Mouse (Mus musculus): ENCODE measurements around the gene Zfp64. TPM values are rescaled to one million over a fixed set of nuclear protein-coding genes. Genes with fewer than 3 reads are reported as not detected.

The Zfp64 gene
- polyA plus RNA-seq, 1 experiment from 2014 or later: 39.4 TPM

DNA sequence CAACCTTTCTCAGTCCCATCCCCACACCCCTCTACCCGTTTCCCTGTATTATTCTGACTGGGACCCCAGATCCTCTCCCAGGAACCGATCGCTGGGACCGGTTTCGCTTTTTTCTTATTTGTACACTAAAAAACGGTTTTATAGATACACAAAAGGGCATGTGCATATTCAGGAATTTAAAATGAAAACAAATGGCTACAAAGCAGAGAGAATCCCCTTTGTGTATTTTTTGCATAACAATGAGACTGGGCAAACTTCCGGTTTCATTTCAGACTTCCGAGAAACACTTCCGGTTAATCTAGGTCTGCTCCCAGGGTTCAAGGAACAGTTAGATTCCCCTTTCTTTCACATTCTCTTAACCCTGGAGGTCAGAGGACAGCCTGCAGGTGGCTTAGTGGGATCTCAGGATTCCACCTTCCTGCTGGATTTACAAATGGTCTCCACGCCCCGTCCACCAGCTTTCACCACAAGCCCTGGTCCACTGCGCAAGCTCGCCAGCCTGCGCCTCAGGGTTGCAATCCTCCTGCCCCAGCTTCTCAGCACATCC lies 4.0 kb upstream of the Zfp64 start:
- no peak for ATAC-seq (ENCODE audit: low FRiP score)
- WGBS: 81% methylated on average over 14 of the region's 14 CpGs

DNA sequence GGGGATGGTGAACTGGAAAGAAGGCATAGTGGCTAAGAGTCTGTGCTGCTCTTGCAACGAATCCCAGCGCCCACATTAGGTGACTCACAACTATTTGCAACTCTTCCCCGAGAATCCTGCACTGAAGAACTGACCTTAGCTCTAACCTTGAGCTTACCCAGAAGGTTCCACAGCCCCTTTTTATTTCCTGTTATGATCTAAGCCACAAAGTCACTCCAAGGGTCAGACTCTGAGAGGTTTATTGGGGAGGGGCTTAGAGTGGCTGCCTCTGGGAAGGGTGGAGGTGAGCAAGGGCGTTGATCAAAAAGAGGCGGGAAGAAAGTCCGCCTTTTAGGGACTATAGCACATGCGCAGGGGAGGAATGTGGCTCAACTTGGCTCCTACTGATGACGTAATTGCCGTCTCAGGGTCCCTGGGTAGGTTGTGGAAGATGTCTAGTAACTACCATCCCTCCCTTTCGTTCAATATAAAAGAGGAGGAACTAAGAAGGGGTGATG lies 511 bp upstream of the Zfp64 start:
- no peak overlapping the region for H3K27ac ChIP-seq (ENCODE audit: low read depth, low read length)
- peak; percentile 82 for DNase-seq (ENCODE audit: low spot score, missing footprints)
- H3K4me2 ChIP-seq: peak overlapping the region; percentile 95
- H3K9me3 ChIP-seq (ENCODE audit: control insufficient read depth, low read length): no peaks in the 10 kb centered on the region
- peak overlapping the region; percentile 93 for H3K9ac ChIP-seq (ENCODE audit: low read length)
- peak overlapping the region; percentile 88 for H3K4me3 ChIP-seq (ENCODE audit: low read depth, low read length)
- H3K4me1 ChIP-seq (ENCODE audit: control insufficient read depth, insufficient read depth, low read length): peaks cover 8% of the 10 kb centered on the region
- ATAC-seq (ENCODE audit: low FRiP score): 0 out of 2 replicates have a peak, but pooled peaks have one; percentile 17
- H3K27me3 ChIP-seq (ENCODE audit: control insufficient read depth, insufficient read depth, low read length): no peaks in the 10 kb centered on the region
- H3K36me3 ChIP-seq (ENCODE audit: control insufficient read depth, insufficient read depth, low read length): 0 out of 2 replicates have a peak, but pooled peaks cover 3% of the 10 kb centered on the region
- WGBS: 54% methylated on average over 10 of the region's 10 CpGs

More for the DNA sequence above, 4.0 kb upstream of the Zfp64 start:
- H3K27me3 ChIP-seq (ENCODE audit: control insufficient read depth, insufficient read depth, low read length): no peaks in the 10 kb centered on the region
- no peak overlapping the region for H3K27ac ChIP-seq (ENCODE audit: low read depth, low read length)
- H3K36me3 ChIP-seq (ENCODE audit: control insufficient read depth, insufficient read depth, low read length): no peaks in the 10 kb centered on the region
- peaks cover 2% of the 10 kb centered on the region; the same call in 1 of the 2 replicates for H3K9me3 ChIP-seq (ENCODE audit: control insufficient read depth, low read length)
- DNase-seq (ENCODE audit: low spot score, missing footprints): no peak
- H3K4me2 ChIP-seq: no peak overlapping the region
- no peak overlapping the region for H3K9ac ChIP-seq (ENCODE audit: low read length)
- peaks cover 2% of the 10 kb centered on the region for H3K4me1 ChIP-seq (ENCODE audit: control insufficient read depth, insufficient read depth, low read length)
- no peak overlapping the region for H3K4me3 ChIP-seq (ENCODE audit: low read depth, low read length)

DNA sequence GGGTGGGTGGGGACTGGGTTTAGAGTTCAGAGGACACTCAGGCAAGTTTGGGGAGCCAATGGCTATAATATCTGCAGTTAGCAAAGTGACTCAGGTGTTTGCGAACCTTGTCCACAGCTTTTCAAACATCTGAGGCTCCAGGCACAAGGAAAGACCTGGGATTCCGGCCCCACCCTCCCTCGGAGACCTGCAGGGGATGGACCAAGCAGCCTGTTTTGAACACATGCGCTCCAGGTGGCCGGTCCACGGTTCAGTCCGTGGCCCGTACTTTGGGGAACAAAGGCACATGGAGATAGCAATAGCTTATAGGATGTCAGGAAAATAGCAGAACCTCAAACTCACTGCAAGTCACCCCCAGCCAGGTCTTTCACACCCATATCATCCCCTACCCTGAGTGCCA lies 1.0 kb downstream of the Zfp64 start:
- no peaks in the 10 kb centered on the region for H3K27me3 ChIP-seq (ENCODE audit: control insufficient read depth, insufficient read depth, low read length)
- H3K9me3 ChIP-seq (ENCODE audit: control insufficient read depth, low read length): no peaks in the 10 kb centered on the region
- peak overlapping the region; percentile 95 for H3K4me2 ChIP-seq
- H3K4me3 ChIP-seq (ENCODE audit: low read depth, low read length): peak overlapping the region; percentile 88
- 9% methylated on average over 8 of the region's 8 CpGs for WGBS
- no peak overlapping the region for H3K27ac ChIP-seq (ENCODE audit: low read depth, low read length)
- peaks cover 8% of the 10 kb centered on the region for H3K4me1 ChIP-seq (ENCODE audit: control insufficient read depth, insufficient read depth, low read length)
- peaks cover 11% of the 10 kb centered on the region for H3K36me3 ChIP-seq (ENCODE audit: control insufficient read depth, insufficient read depth, low read length)
- ATAC-seq (ENCODE audit: low FRiP score): peak; percentile 1; the same call in 1 of the 2 replicates
- H3K9ac ChIP-seq (ENCODE audit: low read length): peak overlapping the region; percentile 93
- no peak for DNase-seq (ENCODE audit: low spot score, missing footprints)

DNA sequence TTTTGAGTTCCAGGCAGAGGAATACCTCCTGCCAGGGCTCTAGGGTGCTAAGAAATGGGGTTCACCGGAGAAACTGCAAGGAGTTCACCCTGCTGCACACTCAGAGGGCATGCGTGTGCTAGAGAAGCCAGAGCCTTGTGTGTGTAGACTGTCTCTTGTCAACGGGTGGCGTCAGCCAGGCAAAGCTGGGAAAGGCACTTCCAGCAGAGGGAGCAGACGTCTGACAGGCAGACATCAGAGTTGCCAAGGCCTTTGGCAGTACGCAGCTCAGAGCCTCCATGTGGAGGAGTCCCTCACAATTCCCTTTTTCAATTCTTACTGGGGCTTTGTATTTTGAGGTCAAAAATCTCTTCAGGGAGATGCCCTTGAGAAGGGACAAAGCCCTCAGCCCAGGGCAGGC lies 6.9 kb downstream of the Zfp64 start:
- no peak overlapping the region for H3K27ac ChIP-seq (ENCODE audit: low read depth, low read length)
- DNase-seq (ENCODE audit: low spot score, missing footprints) (no peak), ATAC-seq (ENCODE audit: low FRiP score) (no peak)
- H3K36me3 ChIP-seq (ENCODE audit: control insufficient read depth, insufficient read depth, low read length): peaks cover 36% of the 10 kb centered on the region
- no peaks in the 10 kb centered on the region for H3K9me3 ChIP-seq (ENCODE audit: control insufficient read depth, low read length)
- WGBS: 88% methylated on average over 6 of the region's 6 CpGs
- H3K27me3 ChIP-seq (ENCODE audit: control insufficient read depth, insufficient read depth, low read length): no peaks in the 10 kb centered on the region
- no peaks in the 10 kb centered on the region for H3K4me1 ChIP-seq (ENCODE audit: control insufficient read depth, insufficient read depth, low read length)
- H3K9ac ChIP-seq (ENCODE audit: low read length): no peak overlapping the region
- H3K4me3 ChIP-seq (ENCODE audit: low read depth, low read length): no peak overlapping the region
- H3K4me2 ChIP-seq: no peak overlapping the region

DNA sequence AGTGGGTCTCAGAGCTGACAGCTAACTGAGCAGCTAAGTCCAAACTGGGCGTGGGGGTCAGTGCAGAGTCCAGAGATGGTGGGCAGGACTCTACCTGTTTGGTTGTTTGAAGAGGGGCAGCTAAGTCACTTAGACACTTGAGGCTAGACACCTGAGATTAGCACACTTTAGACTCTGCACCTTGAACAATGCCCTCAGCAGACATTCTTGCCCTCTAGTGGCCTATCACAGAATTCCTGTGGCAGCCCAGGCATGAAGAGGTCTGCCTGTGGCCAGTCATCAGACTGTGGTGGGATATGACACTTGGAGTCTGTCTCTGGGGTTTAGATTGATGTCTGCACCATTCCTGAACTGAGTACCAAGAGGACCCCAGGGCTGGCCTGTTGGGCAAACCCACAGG lies 7.7 kb downstream of the Zfp64 start:
- no peak overlapping the region for H3K4me2 ChIP-seq
- DNase-seq (ENCODE audit: low spot score, missing footprints): no peak
- no peak for ATAC-seq (ENCODE audit: low FRiP score)
- no peak overlapping the region for H3K4me3 ChIP-seq (ENCODE audit: low read depth, low read length)
- no peaks in the 10 kb centered on the region for H3K4me1 ChIP-seq (ENCODE audit: control insufficient read depth, insufficient read depth, low read length)
- no peaks in the 10 kb centered on the region for H3K27me3 ChIP-seq (ENCODE audit: control insufficient read depth, insufficient read depth, low read length)
- no peaks in the 10 kb centered on the region for H3K9me3 ChIP-seq (ENCODE audit: control insufficient read depth, low read length)
- no peak overlapping the region for H3K9ac ChIP-seq (ENCODE audit: low read length)
- no peak overlapping the region for H3K27ac ChIP-seq (ENCODE audit: low read depth, low read length)
- H3K36me3 ChIP-seq (ENCODE audit: control insufficient read depth, insufficient read depth, low read length): peaks cover 36% of the 10 kb centered on the region
- WGBS: 94% methylated on average over 1 of the region's 1 CpGs

DNA sequence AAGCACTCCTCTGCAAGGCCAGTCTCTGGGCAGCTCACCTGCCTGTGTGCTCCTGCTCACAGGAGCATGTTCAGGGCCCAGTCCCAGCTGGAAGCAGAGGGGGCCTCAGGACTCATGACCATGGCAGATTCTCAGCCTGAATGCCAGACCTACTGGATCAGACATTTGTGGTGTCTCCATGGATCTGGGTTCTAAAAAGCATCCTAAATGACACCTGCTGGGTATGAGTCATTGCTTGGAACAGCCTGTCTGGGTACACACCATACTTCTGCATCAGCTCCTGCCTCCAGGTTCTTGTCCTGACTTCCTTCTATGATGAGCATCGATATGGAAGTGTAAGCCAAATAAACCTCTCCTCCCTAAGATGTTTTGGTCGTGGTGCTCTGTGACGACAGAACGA lies 11.4 kb downstream of the Zfp64 start:
- H3K36me3 ChIP-seq (ENCODE audit: control insufficient read depth, insufficient read depth, low read length): peaks cover 27% of the 10 kb centered on the region
- no peak for ATAC-seq (ENCODE audit: low FRiP score)
- peak; percentile 47 for DNase-seq (ENCODE audit: low spot score, missing footprints)
- WGBS: 97% methylated on average over 4 of the region's 4 CpGs
- no peaks in the 10 kb centered on the region for H3K4me1 ChIP-seq (ENCODE audit: control insufficient read depth, insufficient read depth, low read length)
- no peak overlapping the region for H3K9ac ChIP-seq (ENCODE audit: low read length)
- no peaks in the 10 kb centered on the region for H3K9me3 ChIP-seq (ENCODE audit: control insufficient read depth, low read length)
- H3K4me3 ChIP-seq (ENCODE audit: low read depth, low read length): no peak overlapping the region
- H3K27me3 ChIP-seq (ENCODE audit: control insufficient read depth, insufficient read depth, low read length): no peaks in the 10 kb centered on the region
- no peak overlapping the region for H3K27ac ChIP-seq (ENCODE audit: low read depth, low read length)
- no peak overlapping the region for H3K4me2 ChIP-seq

DNA sequence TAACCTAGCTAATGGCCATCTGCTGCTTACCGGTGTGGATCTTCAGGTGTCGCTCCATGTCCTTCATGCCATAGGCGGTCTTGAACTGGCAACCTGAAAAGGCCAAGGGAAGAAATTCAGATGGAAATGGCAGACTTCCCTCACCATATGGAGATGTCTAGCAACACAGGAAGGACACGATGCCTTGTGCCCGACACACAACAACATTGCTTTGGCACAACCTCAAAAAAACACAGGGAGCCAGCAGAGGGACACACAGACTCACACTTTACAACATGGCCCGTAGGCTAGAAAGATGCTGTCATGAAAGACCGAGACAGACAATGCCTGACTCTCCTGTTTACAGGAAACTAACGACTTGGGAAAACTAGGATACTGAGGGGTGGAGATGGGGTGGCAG lies 15.4 kb downstream of the Zfp64 start:
- no peak for DNase-seq (ENCODE audit: low spot score, missing footprints)
- Histone ChIP-seq H3K4me1 (ENCODE audit: control insufficient read depth, insufficient read depth, low read length) (no peaks in the 10 kb centered on the region), H3K27me3 (ENCODE audit: control insufficient read depth, insufficient read depth, low read length) (no peaks in the 10 kb centered on the region), H3K36me3 (ENCODE audit: control insufficient read depth, insufficient read depth, low read length) (peaks cover 11% of the 10 kb centered on the region; the same call in 1 of the 2 replicates), H3K27ac (ENCODE audit: low read depth, low read length) (no peak overlapping the region), H3K9me3 (ENCODE audit: control insufficient read depth, low read length) (no peaks in the 10 kb centered on the region), H3K4me3 (ENCODE audit: low read depth, low read length) (no peak overlapping the region), H3K9ac (ENCODE audit: low read length) (no peak overlapping the region), H3K4me2 (no peak overlapping the region)
- WGBS: 98% methylated on average over 8 of the region's 8 CpGs
- no peak for ATAC-seq (ENCODE audit: low FRiP score)

DNA sequence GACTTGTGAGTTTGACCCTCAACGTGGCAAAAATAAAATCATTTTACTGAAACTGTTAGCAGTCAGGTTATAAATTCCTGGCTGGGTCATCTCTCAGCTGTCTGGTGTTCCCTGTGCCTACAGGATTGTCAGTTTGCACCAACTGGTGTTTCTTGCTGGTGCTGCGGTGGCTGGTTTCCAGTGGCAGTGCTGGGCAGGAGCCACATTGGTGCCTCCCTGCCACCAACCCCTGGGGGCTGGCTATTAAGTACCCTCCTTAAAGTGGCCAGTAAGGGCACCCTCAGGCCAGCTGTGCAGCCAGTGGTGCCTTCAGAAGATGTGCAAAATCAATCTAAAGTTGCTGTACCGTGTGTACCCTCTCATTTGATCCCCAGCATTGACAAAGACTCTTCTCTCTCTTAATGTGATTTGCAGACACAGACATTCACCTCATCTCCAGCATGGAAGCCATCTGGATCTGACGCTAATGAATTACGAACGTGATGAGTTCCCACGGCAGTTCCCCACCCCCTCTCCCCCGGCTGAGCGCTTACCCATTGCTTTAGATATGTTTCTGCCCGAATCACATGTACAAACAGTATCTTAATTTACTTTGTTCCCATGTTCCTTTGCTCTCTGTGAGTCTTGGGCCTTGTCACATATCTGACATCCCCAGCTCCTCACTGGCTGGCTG lies 16.0 kb downstream of the Zfp64 start:
- Histone ChIP-seq H3K27ac (ENCODE audit: low read depth, low read length) (no peak overlapping the region), H3K9ac (ENCODE audit: low read length) (no peak overlapping the region), H3K9me3 (ENCODE audit: control insufficient read depth, low read length) (no peaks in the 10 kb centered on the region), H3K27me3 (ENCODE audit: control insufficient read depth, insufficient read depth, low read length) (no peaks in the 10 kb centered on the region), H3K4me2 (no peak overlapping the region), H3K4me3 (ENCODE audit: low read depth, low read length) (no peak overlapping the region), H3K4me1 (ENCODE audit: control insufficient read depth, insufficient read depth, low read length) (no peaks in the 10 kb centered on the region), H3K36me3 (ENCODE audit: control insufficient read depth, insufficient read depth, low read length) (peaks cover 7% of the 10 kb centered on the region; the same call in 1 of the 2 replicates)
- ATAC-seq (ENCODE audit: low FRiP score): no peak
- no peak for DNase-seq (ENCODE audit: low spot score, missing footprints)
- WGBS: 94% methylated on average over 10 of the region's 10 CpGs

DNA sequence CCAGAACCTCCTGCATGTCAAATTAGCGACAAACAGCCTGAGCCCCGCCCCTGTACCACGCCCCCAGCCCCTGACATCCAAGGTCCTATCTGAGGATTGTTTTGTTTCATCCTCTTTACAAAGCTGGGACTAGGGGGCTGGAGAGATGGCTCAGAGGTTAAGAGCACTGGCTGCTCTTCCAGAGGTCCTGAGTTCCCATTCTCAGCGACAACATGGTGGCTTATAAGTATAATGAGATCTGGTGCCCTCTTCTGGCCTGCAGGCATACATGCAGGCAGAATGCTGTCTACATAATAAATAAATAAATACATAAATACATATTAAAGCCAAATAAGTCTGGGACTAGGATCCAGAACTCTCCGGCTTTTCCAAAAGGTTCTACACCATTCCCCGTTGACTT lies 18.5 kb downstream of the Zfp64 start:
- ATAC-seq (ENCODE audit: low FRiP score) (no peak), DNase-seq (ENCODE audit: low spot score, missing footprints) (no peak)
- H3K4me1 ChIP-seq (ENCODE audit: control insufficient read depth, insufficient read depth, low read length): no peaks in the 10 kb centered on the region
- H3K27ac ChIP-seq (ENCODE audit: low read depth, low read length): no peak overlapping the region
- no peak overlapping the region for H3K4me3 ChIP-seq (ENCODE audit: low read depth, low read length)
- H3K36me3 ChIP-seq (ENCODE audit: control insufficient read depth, insufficient read depth, low read length): peaks cover 7% of the 10 kb centered on the region; the same call in 1 of the 2 replicates
- 91% methylated on average over 6 of the region's 6 CpGs for WGBS
- no peak overlapping the region for H3K9ac ChIP-seq (ENCODE audit: low read length)
- no peaks in the 10 kb centered on the region for H3K9me3 ChIP-seq (ENCODE audit: control insufficient read depth, low read length)
- no peak overlapping the region for H3K4me2 ChIP-seq
- no peaks in the 10 kb centered on the region for H3K27me3 ChIP-seq (ENCODE audit: control insufficient read depth, insufficient read depth, low read length)
